In the genomic region with DNA sequence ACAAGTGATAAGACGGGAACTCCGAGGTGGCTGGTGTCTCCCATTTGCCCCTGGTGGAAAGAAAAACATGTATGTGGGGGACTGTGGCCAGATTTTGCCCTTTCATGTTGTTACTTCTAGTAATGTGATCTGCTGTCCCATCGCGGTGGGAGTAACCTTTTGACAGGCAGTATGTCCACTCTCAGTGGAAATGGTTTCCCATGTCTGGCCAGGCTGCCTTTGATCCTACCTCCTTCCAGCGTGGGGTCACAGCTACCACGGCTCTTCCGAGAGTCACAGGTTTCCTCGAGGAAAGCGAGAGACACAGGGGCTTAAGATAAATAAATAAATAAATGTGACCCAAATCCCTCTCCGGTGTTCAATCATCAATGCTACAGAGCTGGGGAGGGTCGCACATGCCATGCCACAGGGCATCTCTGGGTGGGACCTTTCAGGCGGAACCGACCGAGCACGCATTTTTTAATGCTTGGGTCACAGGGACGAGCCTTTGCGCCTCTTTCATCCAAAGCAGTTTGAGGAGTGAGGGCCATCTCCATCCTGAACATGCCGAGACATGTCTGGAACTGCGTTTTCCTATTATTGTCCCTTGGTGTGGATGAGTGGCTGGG, we compare ENCODE assay signal across 11 mouse cellular contexts.
DNase-seq lines count a peak whose midpoint lies in the region; ATAC-seq and TF ChIP-seq lines count a peak whose summit lies in the region.
"Had no signal": no experiment of that assay in that cellular context is flagged by ENCODE, and none has a peak within 500 bp of the region (broad histone marks: within the 10 kb centered on the region; RNA-seq: fewer than 3 reads in every experiment).

No protein-coding gene starts in this region.

- no peak overlapping the region for H3K9ac ChIP-seq in forebrain, postnatal 0 days
- H3K9ac ChIP-seq: lung, embryonic 15.5 days had no signal

- no peak for ATAC-seq in forebrain, postnatal 0 days
- ATAC-seq: Patski had no signal

- H3K4me3 ChIP-seq in E14TG2a.4 (replicated peaks; ENCODE audit: low read length), result peak overlapping the region; percentile 65
- no peak overlapping the region for H3K4me3 ChIP-seq in forebrain, postnatal 0 days (ENCODE audit: low read depth, low read length)
- H3K4me3 ChIP-seq: lung, embryonic 15.5 days had no signal

- TF ChIP-seq CTCF in E14TG2a.4 (conservative IDR thresholded peaks at IDR 0.05; ENCODE audit: low read length), result no peak
- TF ChIP-seq CTCF in forebrain, postnatal 0 days (IDR thresholded peaks at IDR 0.05; ENCODE audit: low read depth), result no peak

- H3K4me1 ChIP-seq in E14TG2a.4 (replicated peaks; ENCODE audit: low read depth, low read length), result peaks cover 71% of the 10 kb centered on the region
- H3K4me1 ChIP-seq in forebrain, postnatal 0 days (ENCODE audit: insufficient read depth), result peaks cover 11% of the 10 kb centered on the region; the same call in 1 of the 2 replicates

- H3K27ac ChIP-seq in forebrain, postnatal 0 days (ENCODE audit: low read depth, low read length), result no peak overlapping the region
- H3K27ac ChIP-seq: lung, embryonic 15.5 days; stomach, postnatal 0 days had no signal

- H3K9me3 ChIP-seq in E14TG2a.4 (ENCODE audit: low read length), result no peaks in the 10 kb centered on the region
- H3K9me3 ChIP-seq in forebrain, postnatal 0 days (ENCODE audit: low read length), result no peaks in the 10 kb centered on the region
- H3K9me3 ChIP-seq: lung, embryonic 15.5 days had no signal

- H3K36me3 ChIP-seq in E14TG2a.4 (ENCODE audit: insufficient read depth, low read length), result no peaks in the 10 kb centered on the region; the same call in 1 of the 2 replicates
- H3K36me3 ChIP-seq in forebrain, postnatal 0 days (ENCODE audit: insufficient read depth), result no peaks in the 10 kb centered on the region
- H3K36me3 ChIP-seq: lung, embryonic 15.5 days had no signal

- WGBS in forebrain, postnatal 0 days, result 31% methylated on average over 19 of the region's 19 CpGs

- peak overlapping the region; percentile 5; the same call in 1 of the 2 replicates for H3K4me2 ChIP-seq in forebrain, postnatal 0 days (ENCODE audit: low read depth)
- H3K4me2 ChIP-seq: lung, embryonic 15.5 days had no signal

- H3K27me3 ChIP-seq in E14TG2a.4 (ENCODE audit: insufficient read depth, low read length), result no peaks in the 10 kb centered on the region
- H3K27me3 ChIP-seq in forebrain, postnatal 0 days (ENCODE audit: insufficient read depth, low read length), result no peaks in the 10 kb centered on the region; the same call in 1 of the 2 replicates
- H3K27me3 ChIP-seq: lung, embryonic 15.5 days; Patski had no signal

- DNase-seq in R1 (ENCODE audit: low read depth, low spot score), result peak; percentile 81
- no peak for DNase-seq in forebrain, postnatal 0 days
- peak; percentile 68 for DNase-seq in mesoderm, embryonic 11.5 days (ENCODE audit: low read depth, low spot score)
- no peak for DNase-seq in spleen, postnatal 36 days (ENCODE audit: low spot score in 2 of 2)
- no peak for DNase-seq in frontal cortex, postnatal 36 days (ENCODE audit: low spot score in 2 of 2)
- DNase-seq in adrenal gland, adult 18-20 months (ENCODE audit: low spot score in 2 of 2), result no peak
- DNase-seq: kidney, postnatal 14 days had no signal

Comparison
In these comparisons a context has a peak if more than half of its experiments do, and no peak if none do; other contexts are left out.
1. DNase-seq: peak in R1 (single experiment) and mesoderm, embryonic 11.5 days (single experiment); none in forebrain, postnatal 0 days (single experiment), spleen, postnatal 36 days (0 of 2), frontal cortex, postnatal 36 days (0 of 2) and adrenal gland, adult 18-20 months (0 of 2).